9 mouse cellular contexts compared by ENCODE assay signal in genomic region chr19:44741091-44741763, GRCm38 (mm10). TPM values are rescaled to one million over a fixed set of nuclear protein-coding genes. Genes with fewer than 3 reads are reported as not detected.
A peak's percentile ranks its signal among the peaks of the same experiment; 100 is the strongest.
DNase-seq lines count a peak whose midpoint lies in the region; ATAC-seq and TF ChIP-seq lines count a peak whose summit lies in the region.
"Had no signal": no experiment of that assay in that cellular context is flagged by ENCODE, and none has a peak within 500 bp of the region (broad histone marks: within the 10 kb centered on the region; RNA-seq: fewer than 3 reads in every experiment).

No protein-coding gene starts in this region.

- peak; percentile 67 for DNase-seq in R1 (ENCODE audit: low read depth, low spot score)
- peak; percentile 75 for DNase-seq in intestine, embryonic 14.5 days (ENCODE audit: low spot score)
- no peak for DNase-seq in layer of hippocampus, postnatal 36 days
- DNase-seq in urinary bladder, postnatal 36 days (ENCODE audit: low spot score in 2 of 2): no peak
- no peak for DNase-seq in urinary bladder, postnatal 10 days (ENCODE audit: low spot score)

- H3K9ac ChIP-seq in intestine, embryonic 14.5 days (ENCODE audit: low read length): no peak overlapping the region
- no peak overlapping the region for H3K9ac ChIP-seq in liver, embryonic 12.5 days

- under 1% methylated on average over 48 of the region's 48 CpGs for WGBS in intestine, embryonic 14.5 days
- 2% methylated on average over 48 of the region's 48 CpGs for WGBS in liver, embryonic 12.5 days (ENCODE audit: insufficient replicate concordance)

- TF ChIP-seq CTCF in E14TG2a.4 (conservative IDR thresholded peaks at IDR 0.05; ENCODE audit: low read length): no peak

- peak overlapping the region; percentile 45 for H3K4me2 ChIP-seq in intestine, embryonic 14.5 days (ENCODE audit: low read length)
- peak overlapping the region; percentile 40 for H3K4me2 ChIP-seq in liver, embryonic 12.5 days

- peak overlapping the region; percentile 50 for H3K4me3 ChIP-seq in E14TG2a.4 (replicated peaks; ENCODE audit: low read length)
- peak overlapping the region; percentile 22 for H3K4me3 ChIP-seq in intestine, embryonic 14.5 days (ENCODE audit: low read depth, low read length)
- H3K4me3 ChIP-seq in liver, embryonic 12.5 days: peak overlapping the region; percentile 14

- H3K9me3 ChIP-seq in E14TG2a.4 (ENCODE audit: low read length): 0 out of 2 replicates have a peak, but pooled peaks cover 7% of the 10 kb centered on the region
- H3K9me3 ChIP-seq in intestine, embryonic 14.5 days (ENCODE audit: control insufficient read depth, low read length): no peaks in the 10 kb centered on the region
- H3K9me3 ChIP-seq in liver, embryonic 12.5 days (replicated peaks): no peaks in the 10 kb centered on the region

- no peak overlapping the region for H3K27ac ChIP-seq in intestine, embryonic 14.5 days (ENCODE audit: low read depth)
- H3K27ac ChIP-seq in liver, embryonic 12.5 days: no peak overlapping the region

- peaks cover 99% of the 10 kb centered on the region for H3K27me3 ChIP-seq in E14TG2a.4 (ENCODE audit: insufficient read depth, low read length)
- peaks cover 98% of the 10 kb centered on the region for H3K27me3 ChIP-seq in intestine, embryonic 14.5 days (replicated peaks; ENCODE audit: control insufficient read depth, insufficient read depth, low read length)
- H3K27me3 ChIP-seq in liver, embryonic 12.5 days (replicated peaks): peaks cover 100% of the 10 kb centered on the region

- no peak for ATAC-seq in intestine, embryonic 14.5 days (replicated peaks; ENCODE audit: low FRiP score, low TSS enrichment, low read depth)
- no peak for ATAC-seq in liver, embryonic 12.5 days
- ATAC-seq in monocyte, adult 5-6 weeks (replicated peaks; ENCODE audit: insufficient number of reproducible peaks, low FRiP score, low TSS enrichment, poor library complexity, severe bottlenecking): no peak

- H3K4me1 ChIP-seq in E14TG2a.4 (replicated peaks; ENCODE audit: low read depth, low read length): peaks cover 35% of the 10 kb centered on the region
- H3K4me1 ChIP-seq in intestine, embryonic 14.5 days (replicated peaks; ENCODE audit: control insufficient read depth, insufficient read depth, low read length): no peaks in the 10 kb centered on the region
- peaks cover 8% of the 10 kb centered on the region; the same call in 1 of the 2 replicates for H3K4me1 ChIP-seq in liver, embryonic 12.5 days

- no peaks in the 10 kb centered on the region for H3K36me3 ChIP-seq in E14TG2a.4 (ENCODE audit: insufficient read depth, low read length)
- H3K36me3 ChIP-seq in intestine, embryonic 14.5 days (ENCODE audit: control insufficient read depth, insufficient read depth, low read length): no peaks in the 10 kb centered on the region
- no peaks in the 10 kb centered on the region for H3K36me3 ChIP-seq in liver, embryonic 12.5 days

RNA-seq across cellular contexts. Expression of gene Pax2, which starts 14.6 kb away (rescaled TPM):
- polyA plus RNA-seq in intestine, embryonic 14.5 days (2014; fragmentation: Nextera tagmentation; extraction: Ambion mirVana): 0.05 TPM in 1 of 2 replicates, not detected in the other
- polyA plus RNA-seq in liver, embryonic 12.5 days (2016; fragmentation: Nextera tagmentation; extraction: Ambion mirVana): not detected in 2 replicates
- total RNA-seq in layer of hippocampus, postnatal 36 days (2021): under 1 TPM; 0.32 to 0.35 TPM
- total RNA-seq in monocyte, adult 5-6 weeks (2017): not detected in 3 replicates
- total RNA-seq: gastrocnemius, postnatal 4 days had no signal

Comparison
In these comparisons a context has a peak if more than half of its experiments do, and no peak if none do; other contexts are left out.
1. DNase-seq: peak in R1 (single experiment) and intestine, embryonic 14.5 days (single experiment); none in layer of hippocampus, postnatal 36 days (0 of 2), urinary bladder, postnatal 36 days (0 of 2) and urinary bladder, postnatal 10 days (single experiment).
2. Peak in every context shown above with its lines, with median percentiles within 50 percentile points of each other: H3K4me3 ChIP-seq.